Mouse (Mus musculus) lung, embryonic 14.5 days (tissue): ENCODE data around the gene Ankrd12. TPM values are rescaled to one million over a fixed set of nuclear protein-coding genes. Genes with fewer than 3 reads are reported as not detected.

Experiments used
- ATAC-seq: fragments of 200-750 bp; cut with Nextera tagmentation; 2 replicates; pipeline ENCODE4 v1.8.0; 2017; ENCODE audit warnings: mild to moderate bottlenecking, moderate TSS enrichment, moderate library complexity; ENCODE audit not compliant: insufficient read depth
- DNase-seq: peaks from one replicate; pipeline ENCODE4 v3.0.0-alpha.2; 2015
- H3K27ac ChIP-seq: fragments of 300-500 bp; sonication (generic); 2 replicates; pipeline ENCODE4 v1.5.1; 2014; ENCODE audit warnings: low read depth, mild to moderate bottlenecking, moderate library complexity
- H3K27me3 ChIP-seq: fragments of 300-500 bp; sonication (generic); 2 replicates; pipeline ENCODE4 v1.6.1; 2014; ENCODE audit warnings: low read length, control low read depth; ENCODE audit not compliant: insufficient read depth
- H3K36me3 ChIP-seq: fragments of 300-500 bp; sonication (generic); 2 replicates; pipeline ENCODE4 v1.6.1; 2014; ENCODE audit warnings: control low read depth; ENCODE audit not compliant: insufficient read depth
- H3K4me1 ChIP-seq: fragments of 300-500 bp; sonication (generic); 2 replicates; pipeline ENCODE4 v1.6.1; 2014; ENCODE audit warnings: antibody characterized with exemption, control low read depth; ENCODE audit not compliant: insufficient read depth
- H3K4me2 ChIP-seq: fragments of 300-500 bp; sonication (generic); 2 replicates; pipeline ENCODE4 v1.6.1; 2014; ENCODE audit warnings: mild to moderate bottlenecking
- H3K4me3 ChIP-seq: fragments of 300-500 bp; sonication (generic); 2 replicates; pipeline ENCODE4 v1.5.1; 2014; ENCODE audit warnings: low read depth, low read length
- H3K9ac ChIP-seq: fragments of 300-500 bp; sonication (generic); 2 replicates; pipeline ENCODE4 v1.6.1; 2014
- H3K9me3 ChIP-seq: fragments of 300-500 bp; sonication (generic); 2 replicates; pipeline ENCODE4 v1.6.1; 2016; ENCODE audit warnings: low read depth, low read length, control low read depth
- CTCF ChIP-seq: IDR thresholded peaks from 2 replicates; pipeline ENCODE4 v1.5.1; 2016; ENCODE audit warnings: antibody characterized with exemption, low read depth
- WGBS: fragments of 180-500 bp; shearing (Covaris S2); extraction: QIAGEN DNeasy Blood & Tissue Kit; methylation state at CpG from one replicate; pipeline ENCODE4 v1.1.7; 2014; 5-methylcytosine and 5-hydroxymethylcytosine counted together
- polyA plus RNA-seq: library from polyadenylated mRNA; unstranded; fragments of >200 nt; fragmentation: Nextera tagmentation; extraction: Ambion mirVana; gene quantifications from 2 replicates; pipeline ENCODE4 v1.2.1, GENCODE M21; 2014

Gene Ankrd12
- polyA plus RNA-seq, 1 experiment from 2014 or later, result 19.6 TPM

DNA sequence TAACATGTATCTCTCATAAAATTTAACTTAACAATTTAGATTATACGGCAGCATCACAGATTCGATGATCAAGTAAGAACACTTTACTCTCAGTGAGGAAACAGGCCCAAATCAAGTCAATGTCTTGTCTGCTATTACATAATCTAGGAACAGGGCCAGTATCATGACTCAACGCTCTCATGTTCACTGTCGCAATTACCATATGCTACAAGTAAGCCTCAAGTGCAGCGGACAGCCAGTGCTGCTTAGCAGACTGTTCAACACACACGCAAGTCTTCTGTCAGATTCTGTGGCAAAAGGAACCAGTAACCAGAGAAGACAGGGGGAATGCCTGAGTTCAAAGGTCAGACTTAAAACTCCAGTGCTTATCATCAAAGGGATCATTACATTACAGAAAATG is 145.9 kb downstream of the Ankrd12 start:
- Histone ChIP-seq H3K9me3 (no peaks in the 10 kb centered on the region), H3K4me1 (peaks cover 8% of the 10 kb centered on the region), H3K9ac (no peak overlapping the region), H3K4me3 (no peak overlapping the region), H3K36me3 (peaks cover 40% of the 10 kb centered on the region), H3K27ac (peak overlapping the region; percentile 42; the same call in 1 of the 2 replicates), H3K4me2 (no peak overlapping the region), H3K27me3 (no peaks in the 10 kb centered on the region)
- DNase-seq, result peak; percentile 80
- WGBS, result 51% methylated on average over 6 of the region's 6 CpGs
- TF ChIP-seq CTCF, result no peak
- peak; percentile 87 for ATAC-seq

DNA sequence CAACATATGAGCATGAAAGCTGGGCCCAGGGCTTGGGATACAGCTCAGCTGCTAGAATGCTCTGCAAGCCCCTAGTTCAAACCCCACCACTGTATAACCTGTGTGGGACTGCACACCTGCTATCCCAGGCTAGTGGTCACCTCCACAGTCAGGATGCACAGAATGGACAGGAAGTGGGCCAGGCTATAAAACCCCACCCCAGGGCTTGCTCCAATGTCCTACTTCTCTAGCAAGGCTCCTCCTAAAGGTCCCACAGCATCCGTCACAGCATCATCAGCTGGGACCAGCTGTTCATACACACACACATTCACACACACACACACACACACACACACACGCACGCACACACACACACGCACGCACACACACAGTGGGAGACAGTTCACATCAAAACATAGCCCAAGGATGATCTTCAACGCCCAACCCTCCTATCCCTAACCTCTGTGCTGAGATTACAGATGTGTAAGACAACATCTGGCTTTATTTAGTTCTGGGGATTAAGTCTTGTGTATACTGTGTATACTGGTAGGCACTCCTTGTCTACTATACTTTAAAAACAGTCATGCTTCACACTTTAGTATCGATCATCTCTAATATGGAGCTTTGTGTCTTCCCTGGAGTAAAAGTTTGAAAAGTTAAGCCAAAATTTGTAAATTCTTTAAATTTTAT is 146.6 kb downstream of the Ankrd12 start:
- Histone ChIP-seq H3K9me3 (no peaks in the 10 kb centered on the region), H3K9ac (no peak overlapping the region), H3K4me3 (no peak overlapping the region), H3K27ac (no peak overlapping the region), H3K4me2 (no peak overlapping the region), H3K36me3 (peaks cover 41% of the 10 kb centered on the region), H3K27me3 (no peaks in the 10 kb centered on the region), H3K4me1 (peaks cover 8% of the 10 kb centered on the region)
- 77% methylated on average over 7 of the region's 7 CpGs for WGBS
- TF ChIP-seq CTCF, result no peak
- DNase-seq (no peak), ATAC-seq (peak; percentile 18; the same call in 1 of the 2 replicates)

DNA sequence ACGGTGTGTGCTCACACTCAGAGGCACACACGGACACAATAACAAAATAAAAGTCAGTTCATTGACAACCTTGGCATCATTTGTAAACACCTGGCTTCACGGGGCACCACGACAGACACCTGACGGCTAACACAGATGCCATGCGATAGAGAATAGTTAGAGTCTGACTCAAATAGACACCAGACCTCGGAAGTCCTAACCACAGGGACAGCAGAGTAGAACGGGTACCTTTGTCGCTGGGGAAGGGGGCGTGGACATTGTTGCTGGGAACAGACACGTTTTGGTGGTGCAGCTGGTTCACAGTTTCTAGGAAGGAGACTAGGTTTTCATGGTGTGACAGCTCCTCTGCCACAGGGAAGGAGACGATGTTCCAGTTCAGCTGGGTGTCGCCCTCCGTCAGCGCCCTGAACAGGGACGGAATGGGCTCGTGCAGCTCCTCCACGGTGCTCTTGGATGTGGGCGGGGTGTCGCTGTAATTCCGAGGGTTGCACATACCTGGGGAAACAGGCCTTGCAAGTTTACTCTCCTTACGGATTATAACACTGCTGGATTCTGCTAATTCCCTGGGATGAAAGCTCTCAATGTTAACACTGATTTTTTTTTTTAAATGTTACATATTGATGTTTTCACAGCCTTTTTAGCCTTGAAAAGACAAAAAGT is 147.4 kb downstream of the Ankrd12 start:
- Histone ChIP-seq H3K9me3 (no peaks in the 10 kb centered on the region), H3K4me1 (peaks cover 8% of the 10 kb centered on the region), H3K9ac (no peak overlapping the region), H3K4me3 (no peak overlapping the region), H3K27me3 (no peaks in the 10 kb centered on the region), H3K4me2 (no peak overlapping the region), H3K27ac (no peak overlapping the region), H3K36me3 (peaks cover 44% of the 10 kb centered on the region)
- ATAC-seq, result no peak
- no peak for TF ChIP-seq CTCF
- WGBS, result 72% methylated on average over 22 of the region's 22 CpGs
- DNase-seq, result no peak

DNA sequence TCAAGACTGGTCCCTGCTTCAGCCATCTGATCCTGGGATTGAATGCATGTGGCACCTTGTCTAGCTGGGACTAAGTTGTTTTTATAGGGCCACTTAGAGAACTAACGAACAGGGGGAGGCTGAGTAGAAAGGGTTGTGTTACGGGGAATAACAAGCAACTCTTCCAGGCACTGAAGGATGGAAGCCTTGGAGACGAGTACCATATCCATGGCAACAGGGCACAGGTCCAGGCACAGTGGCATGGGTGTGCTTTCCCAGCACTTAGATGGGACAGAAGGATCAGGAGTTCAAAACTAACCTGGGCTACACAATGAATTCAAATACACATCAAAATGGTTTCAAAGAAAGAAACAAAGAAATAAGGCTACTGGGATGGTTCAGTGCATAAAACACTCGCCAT is 149.8 kb downstream of the Ankrd12 start:
- DNase-seq (no peak), ATAC-seq (no peak)
- Histone ChIP-seq H3K27ac (no peak overlapping the region), H3K27me3 (no peaks in the 10 kb centered on the region), H3K36me3 (peaks cover 48% of the 10 kb centered on the region), H3K9ac (no peak overlapping the region), H3K4me2 (no peak overlapping the region), H3K4me1 (peaks cover 8% of the 10 kb centered on the region), H3K9me3 (no peaks in the 10 kb centered on the region), H3K4me3 (no peak overlapping the region)
- 82% methylated on average over 4 of the region's 4 CpGs for WGBS
- TF ChIP-seq CTCF, result no peak

DNA sequence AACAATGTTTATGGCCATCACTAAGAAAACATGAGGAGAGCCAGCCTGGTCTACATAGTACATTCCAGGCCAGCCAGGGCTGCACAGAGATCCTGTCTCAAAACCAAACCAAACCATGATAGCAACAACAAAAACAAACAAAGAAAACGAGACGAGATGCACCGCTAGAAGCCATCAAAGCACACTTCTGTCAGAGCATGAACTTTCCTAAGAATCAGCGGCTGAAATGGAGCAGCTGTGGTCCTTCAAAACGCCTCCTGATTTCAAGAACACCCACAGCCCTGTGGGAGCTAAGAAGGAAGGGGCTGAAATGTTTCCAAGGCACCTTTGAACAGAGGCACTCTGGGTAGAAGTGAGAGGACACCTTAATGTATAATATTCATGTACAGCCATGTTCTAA is 152.7 kb downstream of the Ankrd12 start:
- WGBS, result 34% methylated on average over 5 of the region's 5 CpGs
- Histone ChIP-seq H3K9ac (no peak overlapping the region), H3K9me3 (no peaks in the 10 kb centered on the region), H3K27me3 (no peaks in the 10 kb centered on the region), H3K36me3 (peaks cover 51% of the 10 kb centered on the region), H3K4me3 (no peak overlapping the region), H3K27ac (no peak overlapping the region), H3K4me1 (no peaks in the 10 kb centered on the region), H3K4me2 (no peak overlapping the region)
- TF ChIP-seq CTCF, result no peak
- ATAC-seq (peak; percentile 75), DNase-seq (peak; percentile 87)

DNA sequence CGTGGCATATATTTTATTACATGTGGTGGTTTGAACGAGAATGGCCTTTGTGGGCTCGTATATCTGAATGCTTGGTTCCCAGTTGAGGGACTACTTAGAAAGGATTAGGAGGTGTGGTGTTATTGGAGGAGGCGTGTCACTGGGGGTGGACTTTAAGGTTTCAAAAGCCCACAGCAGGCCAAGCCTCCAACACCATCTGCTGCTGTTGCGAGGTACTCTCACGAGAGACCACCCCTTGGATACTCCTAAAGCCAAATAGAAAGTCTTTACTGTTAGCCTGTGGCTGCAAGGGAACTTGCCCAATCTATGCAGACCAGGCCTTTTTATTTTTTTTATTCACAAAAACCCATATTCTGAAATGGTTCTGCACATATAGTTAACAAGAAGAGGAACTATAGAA is 154.9 kb downstream of the Ankrd12 start:
- Histone ChIP-seq H3K27me3 (no peaks in the 10 kb centered on the region), H3K4me3 (no peak overlapping the region), H3K9ac (no peak overlapping the region), H3K36me3 (peaks cover 39% of the 10 kb centered on the region), H3K4me1 (no peaks in the 10 kb centered on the region), H3K9me3 (no peaks in the 10 kb centered on the region), H3K27ac (no peak overlapping the region), H3K4me2 (no peak overlapping the region)
- ATAC-seq, result no peak
- no peak for TF ChIP-seq CTCF
- no peak for DNase-seq
- WGBS, result 79% methylated on average over 6 of the region's 6 CpGs

DNA sequence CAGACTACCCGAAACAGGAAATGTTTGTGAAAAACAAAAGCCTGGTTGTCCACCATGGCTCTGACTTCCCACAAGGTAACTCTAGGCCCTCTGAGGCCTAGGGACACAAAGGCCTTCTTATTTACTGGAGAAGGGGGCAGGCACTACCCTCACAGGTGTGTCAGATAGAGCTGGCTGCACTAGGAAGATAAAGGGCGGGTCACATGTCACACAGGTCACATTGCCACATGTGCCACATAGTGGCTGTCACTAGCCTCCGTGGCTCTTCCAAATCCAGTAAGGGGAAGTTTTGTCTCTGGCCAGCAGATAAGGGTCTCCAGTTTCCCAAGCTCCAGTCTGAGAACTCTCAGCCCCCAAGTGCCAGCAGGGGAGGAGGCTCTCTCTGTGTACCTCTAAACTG is 157.7 kb downstream of the Ankrd12 start:
- H3K4me2 ChIP-seq, result no peak overlapping the region
- H3K36me3 ChIP-seq, result peaks cover 20% of the 10 kb centered on the region
- H3K4me3 ChIP-seq, result no peak overlapping the region
- ATAC-seq (no peak), DNase-seq (no peak)
- no peaks in the 10 kb centered on the region for H3K27me3 ChIP-seq
- peaks cover 2% of the 10 kb centered on the region; the same call in 1 of the 2 replicates for H3K4me1 ChIP-seq
- H3K9ac ChIP-seq, result no peak overlapping the region
- H3K9me3 ChIP-seq, result no peaks in the 10 kb centered on the region
- H3K27ac ChIP-seq, result no peak overlapping the region
- WGBS, result 74% methylated on average over 3 of the region's 3 CpGs
- TF ChIP-seq CTCF, result no peak
